ENCODE assay signal across 8 mouse cellular contexts in genomic region chr11:115823774-115824740, GRCm38 (mm10). TPM values are rescaled to one million over a fixed set of nuclear protein-coding genes. Genes with fewer than 3 reads are reported as not detected.
DNase-seq lines count a peak whose midpoint lies in the region; ATAC-seq and TF ChIP-seq lines count a peak whose summit lies in the region.

TSS of gene Llgl2 (plus strand) at chr11:115824049.

- WGBS in liver, embryonic 14.5 days (ENCODE audit: insufficient replicate concordance): under 1% methylated on average over 86 of the region's 87 CpGs
- under 1% methylated on average over 85 of the region's 87 CpGs for WGBS in stomach, embryonic 14.5 days

- no peaks in the 10 kb centered on the region for H3K9me3 ChIP-seq in liver, embryonic 14.5 days (ENCODE audit: control insufficient read depth, low read length)
- H3K9me3 ChIP-seq in stomach, embryonic 14.5 days (ENCODE audit: control insufficient read depth, low read depth, low read length): no peaks in the 10 kb centered on the region

- peak within 1 kb of the TSS; percentile 78 for H3K9ac ChIP-seq in liver, embryonic 14.5 days (replicated peaks)
- H3K9ac ChIP-seq in stomach, embryonic 14.5 days (replicated peaks; ENCODE audit: low read depth, low read length): peak within 1 kb of the TSS; percentile 51

- no peak for TF ChIP-seq EP300 in liver, embryonic 14.5 days (IDR thresholded peaks at IDR 0.05; ENCODE audit: low read depth)

- no peak for TF ChIP-seq CTCF in liver, embryonic 14.5 days (IDR thresholded peaks at IDR 0.05; ENCODE audit: low read depth)

- no peak within 1 kb of the TSS for H3K27ac ChIP-seq in liver, embryonic 14.5 days
- peak within 1 kb of the TSS; percentile 61 for H3K27ac ChIP-seq in stomach, embryonic 14.5 days (ENCODE audit: low read length)

- ATAC-seq in liver, embryonic 14.5 days (ENCODE audit: insufficient read depth): peak; percentile 96
- peak; percentile 97 for ATAC-seq in stomach, embryonic 14.5 days (ENCODE audit: insufficient number of reproducible peaks, insufficient read depth, low FRiP score, low read depth)

- H3K4me2 ChIP-seq in liver, embryonic 14.5 days (ENCODE audit: low read depth): peak within 1 kb of the TSS; percentile 94
- peak within 1 kb of the TSS; percentile 91 for H3K4me2 ChIP-seq in stomach, embryonic 14.5 days (replicated peaks; ENCODE audit: low read depth, low read length)

- DNase-seq in left cerebral cortex, adult 18-20 months (ENCODE audit: low spot score in 2 of 2): peak; percentile 52 to 66
- no peak for DNase-seq in left cerebral cortex, adult 11 months (ENCODE audit: low spot score)
- peak; percentile 94 for DNase-seq in embryo, embryonic 11 days
- DNase-seq in heart, adult 11 months: peak; percentile 99
- peak; percentile 96 for DNase-seq in kidney, adult 11 months
- peak; percentile 84 to 89 (median 86) for DNase-seq in liver, embryonic 14.5 days (ENCODE audit: low read depth in 3 of 3, low spot score in 3 of 3)
- peak; percentile 85 for DNase-seq in neural tube, embryonic 10.5 days (ENCODE audit: extremely low spot score, low spot score)

- H3K4me1 ChIP-seq in liver, embryonic 14.5 days (replicated peaks; ENCODE audit: control insufficient read depth in 2 of 2, insufficient read depth in 2 of 2, low read length in 1 of 2): peaks cover 4 to 12% of the 10 kb centered on the region in 2 experiments; a peak in 3 of 4 replicates
- peaks cover 11% of the 10 kb centered on the region for H3K4me1 ChIP-seq in stomach, embryonic 14.5 days (ENCODE audit: control insufficient read depth, insufficient read depth, low read length)

- no peaks in the 10 kb centered on the region; the same call in 1 of the 2 replicates for H3K36me3 ChIP-seq in liver, embryonic 14.5 days (replicated peaks; ENCODE audit: control insufficient read depth, insufficient read depth, low read depth)
- peaks cover 19% of the 10 kb centered on the region for H3K36me3 ChIP-seq in stomach, embryonic 14.5 days (ENCODE audit: control insufficient read depth, insufficient read depth, low read length)

- no peaks in the 10 kb centered on the region for H3K27me3 ChIP-seq in liver, embryonic 14.5 days (ENCODE audit: control insufficient read depth, insufficient read depth, low read length)
- H3K27me3 ChIP-seq in stomach, embryonic 14.5 days (ENCODE audit: control insufficient read depth, insufficient read depth, low read length): no peaks in the 10 kb centered on the region

- peak within 1 kb of the TSS; percentile 59 to 80 for H3K4me3 ChIP-seq in liver, embryonic 14.5 days (ENCODE audit: insufficient read depth in 1 of 2, low read depth in 2 of 2, low read length in 2 of 2)
- peak within 1 kb of the TSS; percentile 51 for H3K4me3 ChIP-seq in stomach, embryonic 14.5 days (ENCODE audit: low read depth, low read length)

RNA-seq across cellular contexts. Expression of gene Llgl2, which starts in this region (rescaled TPM):
- total RNA-seq in left cerebral cortex, adult 18-20 months (2021): 1 to 10 TPM; 3.6 to 4.5 TPM
- 9.4 and 10.5 TPM in 2 replicates for polyA plus RNA-seq in liver, embryonic 14.5 days (2012; rRNA removed)
- 7.5 and 9.3 TPM in 2 replicates for polyA plus RNA-seq in liver, embryonic 14.5 days (2014; fragmentation: Nextera tagmentation; extraction: Ambion mirVana)
- 37.6 and 41.1 TPM in 2 replicates for polyA plus RNA-seq in stomach, embryonic 14.5 days (2014; fragmentation: Nextera tagmentation; extraction: Ambion mirVana)
